Mouse (Mus musculus) cerebellum, adult 8-10 months (tissue): ENCODE data around the gene Meis2.

Experiments
- DNase-seq: peaks from one replicate; pipeline ENCODE4 v3.0.0; 2022

The Meis2 gene

DNA sequence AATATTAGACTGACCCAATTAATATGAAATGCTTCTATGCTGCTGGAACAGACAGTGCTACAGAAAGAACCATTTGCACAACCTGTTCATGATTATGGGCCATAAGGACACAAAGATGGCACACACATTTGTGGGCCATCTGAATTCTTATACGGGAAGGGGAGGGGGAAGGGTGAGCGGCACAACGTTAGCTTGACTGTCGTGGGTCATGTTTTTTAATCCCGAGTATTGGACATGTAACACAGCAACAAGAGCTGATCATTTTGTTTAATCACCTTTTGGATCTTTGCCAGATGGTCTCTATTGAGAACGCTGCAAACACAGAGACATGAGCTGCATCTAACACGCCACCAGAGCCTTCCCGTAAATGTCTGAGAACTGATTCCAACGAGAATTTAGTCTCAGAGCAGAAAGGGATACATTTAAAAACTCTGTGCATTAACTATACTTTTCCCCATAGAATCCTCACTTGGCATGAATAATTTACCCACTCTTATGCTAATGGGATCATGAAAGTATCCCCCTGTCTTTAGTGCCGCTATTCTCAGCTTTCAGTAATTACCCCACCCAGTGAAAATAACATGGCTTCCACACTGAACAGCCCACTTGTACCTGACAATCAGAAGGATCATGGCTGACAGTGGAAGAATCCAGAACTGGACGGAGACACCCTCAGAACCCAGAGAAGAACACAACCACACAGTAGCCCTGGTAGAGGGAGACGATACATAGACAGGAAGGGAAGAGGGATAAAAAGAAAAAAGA, 22.5 kb downstream of the Meis2 start:
- DNase-seq = no peak

- DNase-seq = no peak
Observed at GRCm38 (mm10) chr2:116042447-116042846, 23.2 kb downstream of the Meis2 start.

DNA sequence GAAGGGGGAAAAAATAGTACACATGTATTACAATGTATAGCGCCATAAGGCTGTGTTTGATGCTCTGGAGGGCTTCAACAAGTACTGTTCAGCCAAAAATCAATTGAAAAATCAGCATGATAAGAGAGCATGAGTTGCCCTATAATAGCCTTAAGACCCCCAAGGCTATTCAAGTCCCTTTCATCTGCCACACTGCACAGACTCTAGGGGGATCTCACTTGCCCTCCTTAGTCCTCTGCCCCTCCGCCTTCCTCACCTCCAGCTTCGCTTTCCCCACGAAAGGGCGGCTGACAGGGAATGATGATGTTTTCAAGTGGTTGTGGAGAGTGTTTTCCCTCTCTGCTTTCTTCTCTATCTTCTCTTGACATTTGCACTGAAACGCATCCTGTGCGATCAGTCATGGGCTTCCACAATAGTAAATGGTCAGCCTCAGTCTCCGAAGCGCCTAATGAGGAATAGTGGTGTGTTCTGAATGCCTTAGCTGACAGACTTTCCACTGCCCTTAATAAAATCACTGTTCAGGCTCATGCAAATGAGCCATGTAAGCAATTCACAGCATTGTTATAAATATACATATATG, 23.9 kb downstream of the Meis2 start:
- DNase-seq = no peak

DNA sequence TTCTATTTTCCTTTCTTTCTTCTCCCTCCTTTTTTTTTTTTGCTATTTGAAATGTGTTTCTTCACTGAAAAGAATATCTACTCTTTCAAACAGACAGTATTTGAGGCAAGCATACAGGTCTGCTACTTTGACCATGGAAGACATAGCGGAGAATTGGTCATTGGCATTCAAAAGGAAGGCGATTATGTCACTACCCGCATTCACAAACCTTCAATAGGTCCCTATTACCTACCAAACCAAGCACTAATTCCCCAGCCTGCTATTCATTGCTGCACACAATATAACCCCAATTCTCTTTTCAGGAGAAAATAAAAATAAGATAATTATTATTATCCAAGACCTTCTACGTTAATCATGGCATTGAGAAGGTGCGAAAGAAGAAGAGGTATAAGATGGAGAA, 30.3 kb downstream of the Meis2 start:
- DNase-seq = no peak

DNA sequence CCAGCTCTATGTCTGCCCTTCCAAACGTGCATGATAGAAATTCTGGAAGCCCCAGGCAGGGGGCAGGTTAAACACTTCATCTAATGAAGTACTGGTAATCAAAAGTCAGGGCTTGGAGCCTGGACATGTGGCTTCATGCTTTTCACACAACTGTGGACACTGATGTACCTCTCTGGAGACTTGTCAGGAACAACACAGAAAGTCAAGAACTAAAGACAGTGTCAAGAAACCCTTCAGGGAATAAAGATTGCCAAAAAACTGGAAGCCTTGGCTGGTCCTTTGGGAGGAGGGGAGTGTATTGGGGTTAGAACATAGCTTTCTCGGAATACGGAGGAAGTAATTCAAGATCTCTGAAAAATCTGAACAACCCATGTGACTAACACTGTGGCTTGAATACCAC, 37.5 kb downstream of the Meis2 start:
- DNase-seq = no peak

DNA sequence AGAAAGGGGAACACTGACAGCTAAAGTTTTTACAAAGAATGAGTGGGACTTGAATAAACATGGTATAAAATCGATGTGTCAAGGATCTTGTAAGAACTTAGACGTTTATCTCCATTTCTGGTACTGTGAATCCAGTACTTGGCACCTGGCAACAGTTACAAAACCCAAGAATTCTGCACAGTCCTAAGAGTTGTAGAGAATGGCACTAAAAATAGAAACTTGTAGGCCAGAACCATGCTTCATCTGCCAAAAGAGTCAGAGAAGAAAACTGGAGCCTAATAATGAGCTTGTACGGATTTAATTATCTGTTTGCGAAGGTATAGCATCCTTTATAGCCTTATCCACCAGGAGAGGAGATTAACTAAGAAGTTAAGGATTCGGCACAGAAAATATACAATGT, 42.8 kb downstream of the Meis2 start:
- DNase-seq = no peak

DNA sequence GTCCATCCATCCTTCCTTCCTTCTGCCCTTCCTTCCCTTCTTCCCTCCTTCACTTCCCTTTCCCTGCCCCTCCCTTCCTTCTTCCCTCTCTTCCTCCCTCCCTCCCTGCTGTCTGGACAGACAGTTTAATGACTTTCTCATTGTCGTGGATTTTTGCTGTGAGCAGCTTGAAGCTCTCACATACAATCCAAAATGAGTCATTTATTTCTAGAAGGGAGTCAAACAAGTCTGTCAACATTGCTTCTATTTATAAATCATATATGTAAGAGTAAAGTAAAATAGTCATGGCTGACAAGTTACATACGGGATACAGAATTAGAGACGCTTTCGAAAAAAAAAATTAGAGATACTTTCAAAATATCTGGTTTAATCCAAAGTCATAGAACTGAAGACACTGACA, 43.7 kb downstream of the Meis2 start:
- DNase-seq = no peak

- DNase-seq = no peak
Observed at GRCm38 (mm10) chr2:116021046-116021445, 44.6 kb downstream of the Meis2 start.

- no peak for DNase-seq
Observed at GRCm38 (mm10) chr2:116020451-116020951, 45.1 kb downstream of the Meis2 start.

GRCm38 (mm10) chr2:116019959-116020358, 45.7 kb downstream of the Meis2 start:
- DNase-seq = no peak

GRCm38 (mm10) chr2:116019466-116019794, 46.2 kb downstream of the Meis2 start:
- no peak for DNase-seq

DNA sequence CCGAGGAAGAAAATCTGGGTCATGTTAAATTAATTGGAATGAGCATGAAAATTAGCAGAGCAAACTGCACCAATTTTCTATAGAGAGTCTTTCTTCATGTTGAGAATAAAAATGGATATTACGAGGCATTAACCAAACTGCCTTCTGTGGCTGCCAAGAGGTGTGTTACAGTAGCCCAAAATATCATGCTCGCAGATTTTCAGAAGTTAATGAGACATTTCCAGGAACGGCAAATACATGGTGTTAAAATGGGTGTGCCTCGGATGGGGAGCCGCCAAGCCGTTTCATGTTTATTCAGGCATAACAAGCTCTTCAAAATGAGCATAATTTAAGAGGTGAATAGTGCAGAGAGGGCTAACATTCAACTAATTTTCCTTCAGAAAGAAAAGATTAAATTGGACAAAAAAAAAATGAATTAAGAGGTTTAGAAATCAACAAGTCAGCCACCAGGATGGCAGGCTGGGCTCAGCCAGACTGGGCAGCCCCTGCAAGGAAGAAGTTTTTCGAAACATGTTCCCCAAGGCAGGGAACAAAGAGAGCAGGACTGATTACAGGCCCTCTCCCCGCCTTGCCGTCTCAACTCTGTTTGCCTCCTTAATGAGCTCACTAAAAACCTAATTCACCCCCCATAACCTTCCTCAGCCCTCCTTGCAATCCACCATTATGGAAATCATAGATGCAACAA, 46.7 kb downstream of the Meis2 start:
- DNase-seq = no peak

- DNase-seq = no peak
Observed at GRCm38 (mm10) chr2:116015520-116015919, 50.1 kb downstream of the Meis2 start.

DNA sequence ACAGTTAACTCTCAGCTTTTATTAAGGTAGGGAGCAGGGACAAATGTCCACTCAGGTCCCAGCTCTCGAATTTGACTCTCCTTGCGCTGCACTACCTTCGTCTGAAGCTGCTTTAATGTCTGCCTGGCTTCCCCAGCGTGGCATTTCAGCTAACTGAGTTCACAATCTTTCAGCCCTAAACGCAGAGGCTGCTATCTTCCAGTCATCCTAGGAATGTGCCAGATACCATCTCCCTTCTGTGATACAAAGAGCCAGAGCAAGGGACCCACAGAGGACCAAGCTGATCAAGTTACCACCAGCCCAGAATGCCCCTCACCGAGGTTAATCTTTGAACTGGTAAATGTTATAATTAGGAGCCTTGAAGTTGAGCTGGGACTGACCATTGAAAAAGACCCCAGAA, 55.2 kb downstream of the Meis2 start:
- DNase-seq = no peak

DNA sequence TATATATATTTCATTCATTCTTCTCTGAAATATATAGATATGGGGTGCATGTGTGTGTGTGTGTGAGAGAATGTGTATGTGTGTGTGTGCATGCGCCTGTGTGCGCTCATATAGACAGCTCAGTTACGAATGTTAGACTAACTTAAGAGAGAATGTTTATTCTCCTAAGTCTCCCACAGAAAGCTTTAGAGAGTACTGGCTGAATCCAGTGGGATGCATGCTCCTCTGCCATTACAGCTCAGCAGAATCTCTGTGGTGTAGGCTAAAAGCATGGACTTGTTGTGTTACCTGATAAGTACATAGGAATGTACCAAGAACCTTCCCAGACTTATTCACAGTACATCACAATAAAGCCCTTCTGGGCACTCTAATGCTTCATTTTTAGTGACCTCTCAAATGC, 55.6 kb downstream of the Meis2 start:
- no peak for DNase-seq

- DNase-seq = no peak
Observed at GRCm38 (mm10) chr2:116009097-116009970, 56.3 kb downstream of the Meis2 start.

- DNase-seq = no peak
Observed at GRCm38 (mm10) chr2:116002354-116002753, 63.3 kb downstream of the Meis2 start.

DNA sequence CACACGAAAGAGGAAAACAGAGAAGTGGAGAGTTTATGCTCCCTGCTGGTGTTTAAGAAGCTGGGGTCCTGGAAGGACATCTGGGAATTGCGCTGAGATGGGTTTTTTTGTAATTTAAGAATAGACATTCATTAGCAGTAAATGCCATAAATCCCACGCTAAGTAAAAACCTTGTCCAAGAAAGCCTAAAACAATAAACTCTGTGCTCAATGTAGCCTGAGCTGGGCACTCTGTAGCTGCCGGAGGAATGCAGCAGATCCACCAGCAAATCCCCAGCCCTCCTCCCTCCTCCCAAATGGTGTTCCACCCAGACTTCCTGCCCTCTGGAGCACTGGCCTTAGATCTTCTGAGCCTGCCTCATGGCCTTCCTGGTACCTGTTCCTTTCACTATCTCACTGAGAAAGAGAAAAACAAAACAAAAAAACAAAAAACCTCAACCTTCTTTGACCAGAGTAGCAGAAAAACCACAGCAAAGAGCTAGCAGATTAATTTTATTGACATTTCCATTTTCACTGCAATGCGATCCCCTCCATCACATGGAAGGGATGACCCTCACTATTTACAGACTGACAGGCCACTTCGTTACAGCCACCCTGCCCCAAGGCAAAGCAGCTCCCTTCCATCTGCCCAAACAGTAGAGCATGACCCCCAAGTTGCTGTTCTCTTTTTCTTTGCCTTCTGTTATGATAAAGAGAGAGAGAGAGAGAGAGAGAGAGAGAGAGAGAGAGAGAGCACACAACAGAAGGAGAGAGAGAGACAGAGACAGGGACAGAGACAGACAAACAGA, 64.1 kb downstream of the Meis2 start:
- no peak for DNase-seq

- no peak for DNase-seq
Observed at GRCm38 (mm10) chr2:116000514-116000913, 65.1 kb downstream of the Meis2 start.

GRCm38 (mm10) chr2:115998802-115999201, 66.8 kb downstream of the Meis2 start:
- DNase-seq = no peak

GRCm38 (mm10) chr2:115996438-115996837, 69.2 kb downstream of the Meis2 start:
- no peak for DNase-seq

DNA sequence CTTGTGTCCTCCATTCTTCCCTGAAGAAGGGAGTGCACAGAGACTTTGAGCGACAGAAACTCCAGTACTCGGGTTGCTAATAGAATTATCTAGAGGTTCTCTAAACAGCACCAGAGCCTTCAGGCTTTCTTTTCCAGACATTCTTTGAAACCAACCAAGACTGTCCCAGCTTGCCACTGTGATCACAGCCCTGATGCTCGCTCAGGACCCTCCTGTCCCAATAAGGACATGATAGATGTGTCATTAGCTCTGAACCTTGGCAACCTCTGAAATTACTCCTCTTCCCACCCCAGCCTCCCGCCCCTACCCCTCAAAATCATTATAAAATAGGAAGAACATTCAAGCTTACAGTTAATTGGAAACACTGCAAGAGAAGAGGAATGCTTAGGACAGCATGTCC, 71.8 kb downstream of the Meis2 start:
- DNase-seq = no peak
